Mouse (Mus musculus) thymus, postnatal 4 days (tissue): ENCODE results near the gene Egfl8.

ENCODE experiments used
- DNase-seq: peaks from one replicate; pipeline ENCODE4 v3.0.0; 2021

The Egfl8 gene

DNA sequence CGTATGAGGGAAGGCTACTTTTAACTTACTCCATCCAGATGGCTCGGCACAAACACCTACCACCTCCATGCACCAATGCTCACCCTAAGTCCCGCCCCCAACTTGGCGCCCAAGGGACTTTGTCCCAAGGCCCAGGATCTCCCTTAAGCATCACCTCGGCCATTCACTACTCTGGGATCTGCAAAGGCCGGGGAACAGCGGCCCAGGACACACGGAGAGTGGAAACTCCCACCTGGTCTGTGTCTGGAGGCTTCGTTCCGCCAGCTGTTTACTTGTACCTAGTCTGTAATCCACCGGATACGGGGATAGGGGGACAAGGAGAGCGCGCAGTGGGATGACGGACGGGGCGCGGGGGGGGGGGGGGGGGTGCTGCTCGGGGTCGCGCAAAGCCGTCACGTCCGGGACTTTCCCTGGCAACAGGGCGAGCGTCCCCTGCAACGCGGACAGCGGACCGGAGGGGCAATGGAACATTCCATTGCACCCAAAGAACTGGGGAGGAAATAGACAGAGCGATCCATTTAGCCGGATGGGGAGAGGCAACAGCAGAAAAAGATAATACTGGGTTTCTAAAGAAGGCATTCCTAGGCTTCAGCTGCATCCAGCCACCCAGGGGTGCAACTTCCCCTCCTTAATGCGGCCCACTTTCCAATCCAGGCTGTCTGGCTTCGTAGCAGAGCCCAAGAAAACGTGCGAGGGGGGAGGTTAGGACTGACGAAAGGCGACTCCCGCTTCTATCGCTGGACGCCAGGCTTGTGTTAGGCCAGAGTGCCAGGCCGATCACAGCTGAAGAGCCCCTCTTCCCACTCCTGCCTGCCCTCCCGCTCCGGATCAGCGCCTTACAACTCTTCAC, 11.5 kb upstream of the Egfl8 start:
- peak; percentile 86 for DNase-seq

DNA sequence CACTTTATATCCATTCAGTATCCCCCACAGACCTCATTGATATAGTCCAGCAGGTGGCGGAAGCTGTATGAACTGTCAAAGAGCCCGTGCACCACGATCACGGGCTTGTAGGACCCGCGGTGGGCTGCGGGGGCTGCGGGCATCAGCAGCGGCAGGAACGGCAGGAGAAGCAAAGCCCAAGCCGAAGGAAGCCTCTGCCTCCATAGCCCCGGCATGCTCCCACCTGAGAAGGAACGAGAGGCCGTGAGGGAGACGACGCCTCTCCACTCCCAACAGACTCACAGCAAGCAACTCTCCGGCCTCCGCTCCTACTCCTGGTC, 11.0 kb upstream of the Egfl8 start:
- DNase-seq, result peak; percentile 68

DNA sequence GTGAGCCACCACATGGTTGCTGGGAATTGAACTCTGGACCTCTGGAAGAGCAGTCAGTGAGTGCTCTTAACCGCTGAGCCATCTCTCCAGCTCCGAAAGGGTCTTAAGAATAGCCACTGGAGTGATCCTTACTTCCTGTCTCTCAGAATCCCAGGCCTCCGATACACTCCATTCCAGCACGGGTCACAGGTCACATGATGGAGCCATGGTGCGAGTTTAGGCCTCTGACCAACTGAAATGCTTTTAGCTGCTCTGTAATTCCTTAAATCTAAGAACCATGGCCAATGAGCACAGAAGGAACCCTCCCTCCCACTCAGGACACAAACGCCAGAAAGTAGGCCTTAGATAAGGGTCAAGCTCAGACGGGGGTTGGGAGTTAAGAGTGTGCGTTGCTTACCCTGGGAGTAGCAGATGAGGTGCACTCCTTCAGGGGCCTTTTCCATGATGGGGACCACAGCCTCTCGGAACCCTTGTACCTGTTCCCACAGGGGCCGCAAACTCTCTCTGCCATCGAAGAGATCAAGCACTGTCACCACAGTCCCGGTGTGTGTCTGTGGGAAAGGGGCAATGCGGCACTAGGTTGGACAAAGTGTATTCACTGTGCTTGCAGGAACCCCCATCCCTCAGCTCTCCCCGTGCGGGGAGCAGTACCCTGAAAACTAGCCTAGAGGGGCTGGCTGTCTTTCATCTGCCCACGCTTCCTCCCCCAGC, 10.4 kb upstream of the Egfl8 start:
- DNase-seq, result no peak

DNA sequence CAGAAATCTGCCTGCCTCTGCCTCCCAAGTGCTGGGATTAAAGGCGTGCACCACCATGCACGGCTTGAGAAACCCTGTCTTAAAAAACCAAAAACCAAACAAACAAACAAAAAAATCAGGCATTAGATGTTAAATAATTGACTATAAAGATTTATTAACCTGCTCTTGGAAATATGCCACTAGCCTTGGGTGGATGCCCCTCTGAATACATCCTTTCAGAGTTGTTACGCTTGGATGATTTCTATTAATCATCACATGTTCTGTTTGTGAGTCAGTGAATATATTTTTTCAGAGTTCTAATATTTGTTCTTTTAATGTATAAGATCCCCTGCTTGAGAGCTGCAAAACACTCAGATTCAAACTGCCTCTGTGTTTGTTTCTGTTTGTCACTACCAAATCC, 9.2 kb upstream of the Egfl8 start:
- no peak for DNase-seq

DNA sequence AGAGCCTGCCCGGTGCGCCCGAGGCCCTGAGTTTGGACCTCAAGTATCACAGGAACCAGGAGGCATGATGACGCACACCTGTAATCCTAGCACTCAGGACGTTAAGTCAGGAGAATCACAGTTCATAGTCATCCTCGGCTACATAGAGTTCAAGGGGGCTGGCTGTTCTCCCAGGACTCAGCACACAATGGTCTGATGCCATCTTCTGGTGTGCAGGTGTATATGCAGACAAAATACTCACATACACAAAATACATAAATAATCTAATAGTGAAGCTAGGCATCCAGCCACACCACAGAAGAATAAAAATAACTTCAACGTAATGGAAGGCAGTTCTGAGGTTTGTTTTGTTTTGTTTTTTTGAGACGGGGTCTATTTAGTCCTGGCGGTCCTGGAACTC, 7.4 kb upstream of the Egfl8 start:
- no peak for DNase-seq

DNA sequence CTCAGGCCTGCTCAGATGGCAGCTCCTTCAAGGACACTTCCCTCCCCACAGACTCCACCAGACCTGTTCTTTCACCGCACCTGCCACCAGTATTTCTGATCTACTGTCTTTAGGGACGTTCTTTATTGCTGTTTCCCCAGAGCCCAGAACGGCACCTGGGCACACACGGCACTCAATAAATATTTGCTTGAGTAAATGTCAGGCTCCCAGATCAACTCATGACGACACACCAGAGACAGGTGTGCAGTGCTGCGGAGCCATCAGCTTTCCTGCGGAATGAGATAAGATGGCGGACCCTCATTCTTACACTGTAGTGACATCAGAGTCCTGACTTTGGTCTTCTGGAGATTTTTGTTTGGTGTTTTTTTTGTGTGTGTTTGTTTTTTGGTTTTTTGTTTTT, 5.2 kb upstream of the Egfl8 start:
- DNase-seq, result no peak

DNA sequence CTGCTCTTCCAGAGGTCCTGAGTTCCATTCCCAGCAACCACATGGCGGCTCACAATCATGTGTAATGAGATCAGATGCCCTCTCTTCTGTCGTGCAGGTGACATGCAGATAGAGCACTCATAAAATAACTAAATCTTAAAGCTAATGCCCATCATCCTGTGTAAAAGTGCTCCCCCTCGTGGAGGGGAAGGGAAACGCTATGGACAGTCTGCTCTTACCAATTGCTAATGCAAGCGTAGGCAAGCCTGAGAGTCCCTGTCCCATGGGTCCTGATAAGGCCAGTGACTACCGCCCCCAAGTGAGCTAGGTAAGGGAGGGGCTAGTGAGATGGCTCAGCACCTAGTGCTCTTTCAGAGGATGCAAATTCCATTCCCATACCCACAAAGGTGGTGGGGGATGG, 3.2 kb upstream of the Egfl8 start:
- DNase-seq, result peak; percentile 86

DNA sequence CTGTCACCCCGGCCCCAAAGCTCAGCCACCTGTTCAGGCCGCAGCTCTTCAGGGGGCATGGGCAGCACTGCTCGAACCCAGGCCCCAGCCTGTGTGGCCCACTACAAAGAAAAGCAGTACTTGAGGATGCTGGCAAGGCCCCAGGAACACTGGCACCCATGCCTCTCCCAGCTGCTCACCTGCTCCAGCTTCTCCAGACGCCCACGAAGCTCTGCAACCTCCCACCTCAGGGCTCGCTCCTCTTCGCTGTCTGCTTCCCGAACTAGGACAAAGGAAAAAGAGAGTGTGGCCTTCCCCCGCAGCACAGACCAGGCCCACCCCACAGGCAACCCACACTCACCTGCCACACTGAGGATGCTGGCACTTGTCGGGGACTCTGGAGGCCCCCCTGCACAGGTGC, 1.9 kb downstream of the Egfl8 start:
- DNase-seq, result no peak

DNA sequence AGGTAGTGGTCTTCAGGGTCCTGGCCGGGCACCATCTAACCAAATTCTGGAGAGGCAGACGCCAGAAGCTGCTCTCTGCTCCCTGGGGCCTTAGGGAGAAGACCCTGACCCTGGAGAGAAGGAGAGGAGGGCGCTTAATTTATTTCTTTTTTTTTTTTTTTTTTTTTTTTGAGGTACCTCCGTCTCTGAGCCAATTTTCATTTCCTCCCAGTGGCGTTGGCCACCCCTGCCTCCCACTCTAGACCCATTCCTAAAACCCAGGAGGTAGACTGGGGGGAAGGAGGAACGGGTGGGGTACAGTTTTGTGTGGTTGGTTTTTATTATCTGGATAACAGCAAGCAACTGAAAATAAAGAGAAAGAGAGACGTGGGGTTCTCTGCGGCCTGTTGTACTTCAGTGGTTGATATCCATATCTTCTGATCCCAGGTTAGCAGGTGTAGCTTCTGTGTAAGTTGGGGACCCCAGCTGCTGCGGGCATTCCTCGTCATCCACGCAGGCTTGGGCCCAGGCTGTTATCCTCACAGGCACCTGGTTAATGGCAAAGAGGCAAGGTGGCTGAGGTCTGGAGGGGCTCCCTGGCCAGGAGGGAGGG, 2.6 kb downstream of the Egfl8 start:
- no peak for DNase-seq

DNA sequence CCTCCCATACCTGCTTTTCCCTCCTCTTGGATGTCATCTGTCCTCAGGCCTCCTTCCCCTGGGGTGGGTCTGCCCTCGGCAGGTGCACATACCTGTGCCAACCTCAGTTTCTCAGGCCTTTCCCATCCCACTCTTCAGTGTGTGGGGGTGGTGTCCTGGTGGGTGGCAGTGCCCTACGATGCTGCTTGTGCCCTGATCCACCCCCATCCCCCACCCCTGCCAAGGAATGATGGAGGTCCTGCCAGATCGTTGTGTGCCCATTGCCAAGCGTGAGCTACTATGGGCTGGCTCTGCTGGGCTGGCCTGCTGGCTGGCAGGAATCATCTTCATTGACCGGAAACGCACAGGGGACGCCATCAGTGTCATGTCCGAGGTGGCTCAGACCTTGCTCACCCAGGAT, 4.7 kb downstream of the Egfl8 start:
- no peak for DNase-seq

DNA sequence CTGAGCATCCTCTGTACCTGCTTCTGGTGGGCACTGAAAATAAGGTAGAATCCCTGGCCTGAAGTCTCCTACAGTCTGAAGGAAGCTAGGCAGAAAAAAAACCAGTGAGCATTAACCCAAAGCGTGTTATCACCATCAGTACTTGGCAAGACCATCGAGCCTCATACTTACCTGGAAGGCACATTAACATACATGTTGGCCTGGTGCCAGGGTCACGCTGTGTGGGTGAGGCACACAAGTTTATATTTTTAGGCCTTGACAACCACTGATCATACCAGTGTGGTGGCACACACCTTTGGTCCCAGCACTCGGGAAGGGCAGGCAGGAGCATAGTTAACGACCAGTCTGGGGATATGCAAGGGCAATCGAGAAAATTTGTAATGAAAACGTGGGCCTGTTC, 7.8 kb downstream of the Egfl8 start:
- no peak for DNase-seq

DNA sequence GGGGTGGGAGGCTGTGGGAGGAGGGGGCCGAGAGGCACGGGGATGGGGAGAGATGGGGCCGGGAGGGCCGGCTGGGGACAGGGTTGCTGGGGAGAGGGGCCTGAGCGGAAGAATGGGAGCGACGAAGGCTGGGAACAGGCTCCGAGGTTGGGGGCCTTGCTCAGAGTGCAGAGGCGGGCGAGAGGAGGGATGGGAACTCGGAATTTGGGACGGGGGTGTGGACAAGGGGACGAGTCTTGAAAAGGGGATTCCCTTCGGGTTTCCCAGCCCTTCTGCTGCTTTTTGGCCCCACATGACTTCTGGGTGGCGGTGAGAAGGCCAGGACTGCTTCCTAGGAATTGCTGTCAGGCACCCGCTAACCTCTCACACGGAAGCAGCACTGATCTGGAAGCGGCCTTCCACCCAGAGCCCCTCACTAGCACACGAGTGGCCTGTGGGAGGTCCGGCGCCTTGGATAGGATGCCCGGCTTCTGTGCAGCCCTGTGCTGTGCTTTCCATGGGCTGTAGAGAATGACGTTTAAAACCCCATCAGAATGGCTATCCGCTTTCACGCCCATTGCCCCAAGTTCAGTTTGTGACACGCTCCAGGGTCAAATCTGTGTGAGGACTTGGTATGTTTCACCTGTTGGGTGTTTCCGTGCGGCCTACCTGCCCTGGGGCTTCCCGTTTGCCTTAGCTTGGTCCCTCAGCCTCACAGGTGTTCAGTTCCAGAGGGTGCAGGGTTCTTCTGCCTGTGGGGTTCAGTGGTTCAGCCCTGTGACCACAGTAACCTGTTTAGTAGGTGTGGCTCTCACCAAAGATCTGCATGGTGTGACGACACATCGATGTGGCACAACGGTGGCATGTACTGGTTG, 9.4 kb downstream of the Egfl8 start:
- no peak for DNase-seq

DNA sequence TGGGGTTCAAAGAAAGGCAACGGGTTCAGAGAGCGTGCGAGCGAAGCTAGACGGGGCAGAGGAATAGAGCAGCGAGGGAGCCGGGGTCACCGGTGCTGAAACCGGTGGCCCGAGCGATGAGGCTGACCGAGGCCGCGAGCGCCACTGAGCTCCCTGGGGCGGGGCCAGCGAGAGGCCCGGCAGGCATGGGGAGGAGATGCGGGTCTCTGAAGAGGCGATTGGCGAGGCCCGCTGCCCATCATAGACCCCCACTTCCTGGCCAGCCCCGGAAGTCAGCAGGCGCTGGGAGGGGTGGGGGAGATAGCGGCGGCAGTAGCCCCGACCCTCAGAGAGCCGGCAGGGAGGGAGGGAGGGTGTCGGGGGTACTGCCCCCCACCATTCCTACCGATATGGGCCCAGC, 10.2 kb downstream of the Egfl8 start:
- DNase-seq, result peak; percentile 96

DNA sequence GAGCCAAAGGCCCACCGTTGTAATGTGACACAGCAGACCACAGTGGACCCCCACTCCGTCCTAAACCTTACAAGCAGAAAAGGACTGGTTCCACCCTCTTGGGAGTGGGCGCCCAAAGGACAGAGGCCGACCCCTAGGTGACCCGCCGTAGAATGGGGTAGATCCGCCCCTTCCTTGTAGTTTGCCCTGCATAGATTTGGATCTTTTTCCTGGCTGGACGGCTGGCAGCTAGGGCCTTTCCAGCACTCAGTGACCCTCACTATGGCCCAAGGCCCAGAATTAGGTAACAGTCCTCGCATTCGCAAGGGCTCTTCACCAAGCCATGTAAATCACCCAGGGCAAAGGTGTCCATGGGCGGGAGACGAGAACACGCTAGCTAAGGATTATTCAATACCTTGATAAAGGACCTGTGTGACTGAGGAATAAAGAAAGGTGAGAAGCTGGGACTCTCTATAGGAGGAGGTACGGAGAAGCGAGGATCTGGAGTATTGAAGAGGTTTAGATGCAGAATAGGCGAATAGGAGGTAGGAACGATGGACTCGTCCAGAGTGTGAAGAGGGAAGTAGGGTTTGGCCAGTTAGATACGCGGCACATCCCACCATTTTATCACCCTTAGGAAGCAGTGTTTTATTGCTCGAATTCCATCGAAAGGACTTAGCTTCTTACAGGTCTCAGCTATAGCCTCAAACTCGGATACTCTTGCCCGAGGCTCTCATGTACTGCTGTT, 11.1 kb downstream of the Egfl8 start:
- DNase-seq, result no peak

DNA sequence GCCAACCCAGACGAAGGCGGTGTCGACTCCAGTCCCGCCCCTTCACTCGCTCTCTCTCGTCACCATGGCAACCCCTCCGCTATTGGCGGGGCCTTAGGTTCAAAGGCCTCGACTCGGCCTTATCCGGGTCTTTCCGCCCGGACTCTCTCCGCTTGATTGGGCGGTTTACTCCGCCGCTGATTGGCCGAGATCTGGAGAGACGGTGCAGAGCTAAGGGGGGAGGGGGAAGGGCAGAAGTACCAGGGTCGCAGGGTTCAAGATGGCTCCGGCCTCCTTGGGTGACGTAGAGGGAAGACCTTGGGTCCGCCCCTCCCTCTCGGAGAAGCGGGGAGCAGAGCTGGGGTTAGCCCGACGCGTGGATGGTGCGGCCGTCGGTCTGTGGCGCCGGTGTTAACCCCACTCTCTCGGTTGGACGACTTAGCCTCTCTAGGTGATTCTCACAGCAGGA, 11.7 kb downstream of the Egfl8 start, which contains the start of gene Agpat1:
Agpat1 (plus strand) TSS at position 202 of the 448 bp plus-strand sequence.
- DNase-seq, result peak; percentile 98

DNA sequence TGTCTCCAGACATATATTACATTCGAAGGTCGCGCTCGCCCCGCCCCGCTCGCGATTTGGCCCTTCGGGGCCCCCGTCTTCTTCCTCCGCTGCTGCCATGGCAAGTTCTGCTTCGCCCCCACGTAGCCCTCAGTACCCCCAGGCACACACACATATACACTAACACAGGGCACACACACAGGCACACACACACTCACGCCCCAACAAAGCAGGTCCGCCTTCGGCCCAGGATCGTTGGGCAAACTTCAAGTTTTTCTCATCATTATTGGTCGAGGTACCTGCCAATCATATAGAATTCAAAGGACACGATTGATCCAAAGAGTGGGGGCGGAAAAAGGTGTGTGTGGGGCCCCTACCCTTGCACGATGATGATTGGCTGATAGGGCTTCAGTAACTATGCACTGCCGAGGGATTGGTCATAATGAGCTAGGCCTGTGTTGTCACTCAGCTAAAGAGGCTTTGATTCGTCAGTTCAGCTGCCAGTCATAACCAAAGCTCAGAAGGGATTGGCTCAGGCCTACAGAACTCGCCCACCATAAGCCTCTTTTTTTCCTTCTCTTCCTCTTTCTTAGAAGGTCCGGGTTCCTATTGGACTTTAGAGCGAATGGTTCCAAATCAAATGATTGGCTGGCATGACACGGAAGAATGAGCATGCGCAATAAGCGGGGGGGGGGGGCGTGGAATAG, 12.3 kb downstream of the Egfl8 start, which contains the start of gene Rnf5:
Rnf5 (minus strand) TSS at position 316 of the 686 bp plus-strand sequence.
- DNase-seq, result peak; percentile 96

DNA sequence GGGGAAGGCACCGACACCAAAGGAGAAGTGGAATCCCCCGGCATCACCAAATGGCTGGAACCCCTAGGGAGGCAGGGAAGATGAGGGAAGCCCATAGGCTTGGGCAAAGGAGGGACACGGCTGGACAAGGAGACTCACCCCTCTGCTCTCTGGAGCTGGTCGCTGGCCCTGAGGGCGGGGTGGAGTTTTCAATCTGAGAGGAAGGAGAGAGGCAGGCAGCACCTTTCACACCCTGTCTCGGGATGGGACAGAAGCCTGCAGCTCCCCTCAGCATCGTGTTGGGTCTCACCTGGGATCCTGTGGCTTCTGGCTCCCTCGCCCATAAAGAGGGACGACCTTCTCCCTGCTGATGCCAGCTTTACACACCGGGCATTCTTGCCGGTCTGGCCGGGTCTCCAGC, 14.0 kb downstream of the Egfl8 start:
- DNase-seq, result peak; percentile 22

DNA sequence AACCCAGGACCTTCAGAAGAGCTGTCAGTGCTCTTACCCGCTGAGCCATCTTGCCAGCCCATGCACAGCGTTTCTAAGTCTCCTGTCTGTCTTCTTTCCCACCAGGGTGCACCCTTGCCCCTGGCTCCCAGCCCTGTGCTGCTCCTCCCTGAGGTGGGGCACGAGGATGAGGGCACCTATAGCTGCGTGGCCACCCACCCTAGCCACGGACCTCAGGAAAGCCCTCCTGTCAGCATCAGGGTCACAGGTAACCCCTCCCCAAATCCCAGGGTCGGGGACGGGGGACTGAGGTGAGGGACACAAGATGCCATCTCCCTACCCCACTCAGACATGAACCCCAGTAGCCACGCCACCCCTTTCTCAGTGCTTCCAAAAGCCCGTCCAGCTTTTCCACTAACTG, 15.9 kb downstream of the Egfl8 start:
- DNase-seq, result peak; percentile 17

DNA sequence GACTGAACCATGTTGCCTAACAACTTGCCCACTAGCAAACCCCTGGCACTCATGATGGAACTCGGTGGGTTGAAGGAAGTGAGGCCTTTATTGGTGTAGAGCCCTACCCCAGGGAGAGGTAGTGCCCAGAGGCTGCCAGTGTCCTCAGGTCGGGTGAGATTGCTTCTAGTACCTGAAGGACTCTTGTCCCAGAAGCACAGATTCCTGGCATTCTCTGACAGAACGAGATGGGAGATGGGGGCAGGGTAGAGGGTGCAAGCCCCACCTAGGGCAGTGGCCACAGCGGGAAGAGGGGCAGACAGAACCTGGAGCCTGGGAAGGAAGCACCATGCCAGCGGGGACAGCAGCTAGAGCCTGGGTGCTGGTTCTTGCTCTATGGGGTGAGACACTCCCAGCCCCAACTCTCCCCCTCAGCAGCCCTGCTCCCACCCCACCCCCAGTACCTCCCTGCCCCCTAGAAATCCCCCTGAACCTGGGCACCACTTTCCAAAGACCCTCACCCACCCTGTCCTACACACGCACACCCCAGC, 18.1 kb downstream of the Egfl8 start, which contains the start of gene Ager:
Ager (plus strand) TSS at position 297 of the 530 bp plus-strand sequence.
- peak; percentile 19 for DNase-seq

DNA sequence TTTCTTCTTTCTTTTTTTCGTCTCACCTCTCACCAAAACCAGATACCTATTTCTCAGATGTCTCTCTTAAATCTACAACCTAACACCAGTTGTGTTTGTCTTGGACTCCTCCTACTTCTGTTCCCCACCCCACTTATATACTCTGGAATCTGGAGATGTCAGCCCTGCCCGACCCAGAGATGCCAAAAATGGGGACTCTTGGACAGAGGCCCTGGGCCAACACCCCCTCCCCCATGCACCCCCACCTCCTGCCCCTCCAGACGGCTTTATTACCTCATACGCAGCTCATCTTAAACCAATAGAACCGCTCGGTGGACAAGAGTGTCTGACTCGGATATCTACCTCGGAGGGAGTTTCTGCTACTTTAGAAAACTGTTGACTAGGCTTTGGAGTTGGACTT, 19.7 kb downstream of the Egfl8 start:
- no peak for DNase-seq
